Mouse (Mus musculus) hindbrain, embryonic 12.5 days (tissue): Measurements from ENCODE around the gene Rps27rt. TPM values are rescaled to one million over a fixed set of nuclear protein-coding genes. Genes with fewer than 3 reads are reported as not detected.
"Not testable (repeated sequence)": the region's sequence is repeated elsewhere in the genome, so short reads cannot be mapped to it uniquely, and the experiment has no call there.

Experiments
- ATAC-seq: fragments of 200-750 bp; cut with Nextera tagmentation; 2 replicates; pipeline ENCODE4 v1.8.0; 2017; ENCODE audit warnings: moderate TSS enrichment; ENCODE audit not compliant: low FRiP score
- H3K27ac ChIP-seq: fragments of 300-500 bp; sonication (generic); 2 replicates; pipeline ENCODE4 v1.5.1; 2016; ENCODE audit warnings: mild to moderate bottlenecking
- H3K27me3 ChIP-seq: fragments of 300-500 bp; sonication (generic); 2 replicates; pipeline ENCODE4 v1.6.1; 2016; ENCODE audit warnings: mild to moderate bottlenecking
- H3K36me3 ChIP-seq: fragments of 300-500 bp; sonication (generic); 2 replicates; pipeline ENCODE4 v1.6.1; 2016; ENCODE audit warnings: mild to moderate bottlenecking
- H3K4me1 ChIP-seq: fragments of 300-500 bp; sonication (generic); 2 replicates; pipeline ENCODE4 v1.6.1; 2016
- H3K4me2 ChIP-seq: fragments of 300-500 bp; sonication (generic); replicated peaks from 2 replicates; pipeline ENCODE4 v1.6.1; 2016; ENCODE audit warnings: mild to moderate bottlenecking
- H3K4me3 ChIP-seq: fragments of 300-500 bp; sonication (generic); 2 replicates; pipeline ENCODE4 v1.5.1; 2016; ENCODE audit warnings: mild to moderate bottlenecking
- H3K9ac ChIP-seq: fragments of 300-500 bp; sonication (generic); 2 replicates; pipeline ENCODE4 v1.6.1; 2016; ENCODE audit warnings: mild to moderate bottlenecking, moderate library complexity
- H3K9me3 ChIP-seq: fragments of 300-500 bp; sonication (generic); replicated peaks from 2 replicates; pipeline ENCODE4 v1.6.1; 2016; ENCODE audit warnings: mild to moderate bottlenecking
- WGBS: fragments of 180-500 bp; shearing (Covaris S2); methylation state at CpG from one replicate; pipeline ENCODE4 v1.1.7; 2016; 5-methylcytosine and 5-hydroxymethylcytosine counted together
- polyA plus RNA-seq: library from polyadenylated mRNA; unstranded; fragments of >200 nt; fragmentation: Nextera tagmentation; extraction: Ambion mirVana; gene quantifications from 2 replicates; pipeline ENCODE4 v1.2.1, GENCODE M21; 2016

Rps27rt gene
- polyA plus RNA-seq, 1 experiment from 2014 or later: 350 TPM

DNA sequence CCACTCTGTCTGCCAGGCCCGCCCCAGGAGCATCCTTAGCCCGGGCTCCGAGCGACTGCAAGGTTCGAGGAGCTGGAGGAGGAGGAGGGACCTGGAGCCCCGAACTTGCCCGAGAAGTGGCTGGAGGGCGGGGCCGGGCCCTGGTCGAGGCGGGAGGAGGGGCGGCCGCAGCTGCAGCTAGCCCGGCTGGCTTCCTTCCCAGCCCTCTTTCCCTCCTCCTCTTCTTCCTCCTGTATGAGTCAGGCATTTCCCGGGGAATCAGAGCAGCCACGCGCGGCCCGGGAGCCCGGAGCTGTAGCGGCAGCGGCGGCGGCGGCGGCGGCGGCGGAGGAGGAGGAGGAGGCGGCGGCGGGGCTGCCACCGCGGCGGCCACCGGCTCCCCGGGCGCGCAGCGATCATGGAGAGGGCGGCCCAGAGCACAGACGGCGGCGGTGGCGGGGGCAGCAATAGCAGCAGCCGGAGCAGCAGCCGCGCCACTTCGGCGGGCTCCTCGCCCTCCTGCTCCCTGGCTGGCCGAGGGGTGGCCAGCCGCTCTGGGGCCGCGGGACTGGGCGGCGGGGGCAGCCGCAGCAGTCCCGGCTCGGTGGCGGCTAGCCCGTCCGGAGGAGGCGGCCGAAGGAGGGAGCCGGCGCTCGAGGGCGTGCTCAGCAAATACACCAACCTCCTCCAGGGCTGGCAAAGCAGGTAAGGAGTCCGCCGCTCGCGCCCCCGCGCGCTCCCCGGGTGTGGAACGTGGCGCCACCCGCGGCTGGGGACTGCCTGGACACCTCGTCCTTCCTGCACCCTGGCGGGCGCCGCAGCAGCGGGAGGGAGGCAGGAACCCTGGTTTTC is 4.0 kb downstream of the Rps27rt start, which contains the start of gene Osbpl10:
Gene Osbpl10 (plus strand): TSS at position 289 of the 831 bp plus-strand sequence.
- peak within 1 kb of the TSS; percentile 89 for H3K9ac ChIP-seq
- WGBS: under 1% methylated on average over 53 of the region's 86 CpGs
- peaks cover 31% of the 10 kb centered on the region for H3K27me3 ChIP-seq
- peak within 1 kb of the TSS; percentile 79 for H3K4me3 ChIP-seq
- H3K36me3 ChIP-seq: no peaks in the 10 kb centered on the region
- peak within 1 kb of the TSS; percentile 86 for H3K27ac ChIP-seq
- peak; percentile 90 for ATAC-seq
- no peaks in the 10 kb centered on the region for H3K9me3 ChIP-seq
- H3K4me2 ChIP-seq: peak within 1 kb of the TSS; percentile 91
- peaks cover 15% of the 10 kb centered on the region for H3K4me1 ChIP-seq

DNA sequence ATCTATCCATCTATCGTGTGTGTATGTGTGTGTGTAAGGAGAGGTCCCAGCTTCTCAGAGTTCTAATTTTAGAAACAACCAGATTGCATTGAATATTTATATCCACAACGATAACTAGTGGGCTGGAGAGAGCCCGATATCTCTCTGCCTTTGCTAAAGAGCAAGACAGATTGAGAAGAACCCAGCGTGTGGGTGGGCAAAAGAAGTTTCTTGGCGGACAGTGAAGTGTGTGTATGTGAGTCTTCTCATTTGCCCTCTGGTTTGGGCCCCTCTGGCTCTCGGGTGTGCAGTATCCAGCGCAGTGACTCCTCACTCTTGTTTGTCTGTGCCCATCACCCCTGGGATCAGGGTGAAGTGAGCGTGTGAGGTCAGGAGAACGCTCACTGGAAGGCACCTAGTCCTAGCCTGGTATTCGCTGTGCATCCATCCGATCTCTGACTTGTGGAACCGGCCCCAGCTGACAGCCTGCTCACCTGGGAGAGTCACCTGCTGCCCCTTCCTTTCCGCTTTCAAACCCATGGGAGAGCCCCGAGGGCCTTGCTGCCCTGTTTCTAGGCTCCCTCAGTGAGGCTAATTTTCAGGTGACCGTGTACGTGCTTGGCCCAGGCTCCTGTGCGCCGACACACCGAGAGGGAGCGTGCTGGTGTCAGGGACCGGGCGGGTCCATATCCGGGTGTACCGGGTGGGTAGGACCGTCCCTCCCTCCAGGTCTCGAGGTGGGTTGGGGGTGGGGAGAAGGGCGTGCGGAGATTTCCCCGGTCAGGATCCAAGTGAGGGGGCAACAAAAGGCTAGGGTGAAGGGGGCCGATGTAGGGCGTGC is 4.9 kb downstream of the Rps27rt start:
- WGBS: 9% methylated on average over 31 of the region's 31 CpGs
- peak overlapping the region; percentile 89 for H3K9ac ChIP-seq
- no peaks in the 10 kb centered on the region for H3K36me3 ChIP-seq
- no peak; the same call in 1 of the 2 replicates for ATAC-seq
- peak overlapping the region; percentile 79 for H3K4me3 ChIP-seq
- H3K9me3 ChIP-seq: no peaks in the 10 kb centered on the region
- H3K27ac ChIP-seq: peak overlapping the region; percentile 86
- H3K4me2 ChIP-seq: peak overlapping the region; percentile 91
- peaks cover 15% of the 10 kb centered on the region for H3K4me1 ChIP-seq
- H3K27me3 ChIP-seq: peaks cover 31% of the 10 kb centered on the region

DNA sequence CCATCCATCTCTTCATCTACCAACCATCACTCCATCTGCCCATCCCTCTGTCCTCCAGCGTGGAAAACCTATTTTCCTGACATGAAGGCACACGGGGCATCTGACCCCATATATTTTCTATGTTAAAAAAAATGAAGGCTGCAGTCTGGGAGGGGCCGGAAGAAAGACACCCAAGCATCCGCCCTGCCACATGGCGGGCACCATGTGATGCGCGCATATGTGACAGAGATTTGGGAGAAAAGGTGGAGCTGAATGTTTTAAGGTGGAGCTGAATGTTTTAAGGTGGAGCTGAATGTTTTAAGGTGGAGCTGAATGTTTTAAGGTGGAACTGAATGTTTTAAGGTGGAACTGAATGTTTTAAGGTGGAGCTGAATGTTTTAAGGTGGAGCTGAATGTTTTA is 16.3 kb downstream of the Rps27rt start:
- not testable (repeated sequence) for ATAC-seq, H3K27me3 ChIP-seq, H3K9ac ChIP-seq, H3K4me3 ChIP-seq, H3K9me3 ChIP-seq, H3K4me2 ChIP-seq, H3K27ac ChIP-seq, H3K36me3 ChIP-seq, H3K4me1 ChIP-seq
- 85% methylated on average over 7 of the region's 7 CpGs for WGBS

DNA sequence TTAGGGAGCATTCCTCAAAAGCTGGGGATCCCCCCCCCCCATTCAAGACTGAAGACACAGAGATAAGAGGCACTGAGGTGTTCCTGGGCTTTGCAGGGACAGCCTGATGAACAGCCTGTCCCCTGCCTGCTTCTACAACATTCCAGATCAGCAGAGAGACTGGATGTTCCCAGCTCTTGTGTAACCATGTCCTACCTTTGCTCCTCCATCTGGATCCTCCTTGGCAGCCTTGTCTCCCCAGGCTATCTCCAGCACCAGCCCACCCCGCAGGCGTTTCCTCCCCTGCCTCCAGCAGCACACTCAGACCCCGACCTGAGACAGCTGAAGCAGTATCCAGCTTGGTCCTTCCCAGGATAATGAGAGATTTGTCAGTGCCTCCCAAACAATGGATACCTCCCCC is 18.4 kb downstream of the Rps27rt start:
- Histone ChIP-seq H3K27me3 (no peaks in the 10 kb centered on the region), H3K4me2 (no peak overlapping the region), H3K9me3 (no peaks in the 10 kb centered on the region; the same call in 1 of the 2 replicates), H3K4me1 (no peaks in the 10 kb centered on the region), H3K4me3 (no peak overlapping the region), H3K36me3 (no peaks in the 10 kb centered on the region), H3K27ac (no peak overlapping the region), H3K9ac (no peak overlapping the region)
- 63% methylated on average over 3 of the region's 3 CpGs for WGBS
- no peak for ATAC-seq

DNA sequence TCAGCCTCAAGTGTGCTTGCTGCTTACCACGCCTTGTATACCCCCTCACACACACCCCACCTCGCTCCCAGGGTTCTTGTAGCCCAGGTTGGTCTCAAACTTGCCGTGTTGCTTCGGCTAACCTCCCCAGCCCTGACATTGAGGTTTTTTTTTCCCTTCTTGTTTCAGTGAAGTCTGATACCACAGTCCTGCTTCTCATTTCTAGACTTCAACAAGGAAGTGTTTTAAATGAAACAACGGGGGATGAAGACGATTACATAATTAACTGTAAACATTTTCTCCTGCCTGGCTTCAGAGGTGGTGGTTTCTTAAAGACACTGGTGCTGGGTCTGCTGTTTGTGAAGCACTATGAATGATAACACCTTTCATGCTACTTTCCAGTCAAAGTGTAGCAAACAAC is 21.7 kb downstream of the Rps27rt start:
- 87% methylated on average over 6 of the region's 6 CpGs for WGBS
- H3K27ac ChIP-seq: no peak overlapping the region

DNA sequence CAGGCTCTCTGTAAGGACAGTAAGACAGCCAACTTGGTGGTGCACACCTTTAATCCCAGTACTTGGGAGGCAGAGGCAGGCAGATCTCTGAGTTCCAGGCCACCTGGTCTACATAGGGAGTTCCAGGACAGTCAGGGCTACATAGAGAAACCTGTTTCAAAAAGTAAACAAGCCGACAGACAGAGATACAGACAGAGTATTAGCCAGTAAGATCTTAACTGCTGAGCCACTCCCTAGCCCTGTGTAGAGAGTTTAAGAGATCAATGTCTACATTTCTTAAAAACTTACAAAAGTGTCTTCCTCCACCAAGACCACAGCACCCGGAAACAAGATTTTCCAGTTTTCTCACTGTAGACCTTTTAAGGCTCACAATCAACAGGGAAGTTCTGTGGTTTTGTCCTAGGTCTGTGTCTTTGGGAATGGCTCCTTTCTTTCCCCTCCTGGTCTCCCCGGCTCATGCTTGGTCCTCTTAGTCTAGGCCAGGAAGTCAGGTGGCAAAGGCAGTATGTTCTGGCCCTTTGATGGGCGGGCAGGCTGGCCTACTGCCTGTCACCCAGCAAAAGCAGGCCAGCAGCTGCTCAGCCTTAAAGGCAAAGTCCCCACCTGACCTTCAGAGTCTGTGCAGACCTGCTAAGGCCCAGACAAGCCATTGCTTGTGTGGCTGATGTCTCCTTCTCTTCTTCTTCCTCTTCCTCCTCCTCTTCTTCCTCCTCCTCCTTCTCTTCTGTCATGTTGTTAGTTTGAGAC is 22.3 kb downstream of the Rps27rt start:
- Histone ChIP-seq H3K27me3 (no peaks in the 10 kb centered on the region), H3K36me3 (no peaks in the 10 kb centered on the region), H3K4me1 (no peaks in the 10 kb centered on the region), H3K4me2 (no peak overlapping the region), H3K9ac (no peak overlapping the region), H3K9me3 (no peaks in the 10 kb centered on the region; the same call in 1 of the 2 replicates), H3K27ac (no peak overlapping the region), H3K4me3 (no peak overlapping the region)
- ATAC-seq: no peak
- WGBS: 81% methylated on average over 4 of the region's 4 CpGs

More for the DNA sequence above, 21.7 kb downstream of the Rps27rt start:
- Histone ChIP-seq H3K4me3 (no peak overlapping the region), H3K36me3 (no peaks in the 10 kb centered on the region), H3K9ac (no peak overlapping the region), H3K9me3 (no peaks in the 10 kb centered on the region; the same call in 1 of the 2 replicates), H3K4me1 (no peaks in the 10 kb centered on the region), H3K27me3 (no peaks in the 10 kb centered on the region), H3K4me2 (no peak overlapping the region)
- ATAC-seq: no peak

DNA sequence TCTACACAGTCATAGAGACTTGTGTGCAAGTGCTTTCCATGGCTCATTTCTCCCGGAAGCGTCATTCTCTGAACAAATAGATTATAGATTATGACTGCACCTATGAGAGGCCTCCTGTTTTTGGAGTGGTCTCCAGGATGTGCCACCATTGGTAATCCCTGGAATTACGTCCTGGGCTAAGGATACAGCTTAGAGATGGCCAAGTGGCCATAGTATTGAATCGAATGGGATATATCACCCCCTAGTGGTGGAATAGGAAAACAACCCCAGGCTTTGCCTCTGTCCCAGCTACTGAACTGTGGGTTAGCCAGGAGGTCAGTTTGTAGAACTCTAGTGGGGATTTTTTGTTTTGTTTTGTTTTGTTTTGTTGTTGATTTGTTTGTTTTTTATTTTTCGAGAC is 25.6 kb downstream of the Rps27rt start:
- no peaks in the 10 kb centered on the region for H3K4me1 ChIP-seq
- no peaks in the 10 kb centered on the region for H3K27me3 ChIP-seq
- H3K4me2 ChIP-seq: no peak overlapping the region
- H3K4me3 ChIP-seq: no peak overlapping the region
- 0 out of 2 replicates have a peak, but pooled peaks have one; percentile 54 for ATAC-seq
- H3K9me3 ChIP-seq: no peaks in the 10 kb centered on the region
- 43% methylated on average over 5 of the region's 5 CpGs for WGBS
- no peaks in the 10 kb centered on the region for H3K36me3 ChIP-seq
- no peak overlapping the region for H3K27ac ChIP-seq
- H3K9ac ChIP-seq: no peak overlapping the region

DNA sequence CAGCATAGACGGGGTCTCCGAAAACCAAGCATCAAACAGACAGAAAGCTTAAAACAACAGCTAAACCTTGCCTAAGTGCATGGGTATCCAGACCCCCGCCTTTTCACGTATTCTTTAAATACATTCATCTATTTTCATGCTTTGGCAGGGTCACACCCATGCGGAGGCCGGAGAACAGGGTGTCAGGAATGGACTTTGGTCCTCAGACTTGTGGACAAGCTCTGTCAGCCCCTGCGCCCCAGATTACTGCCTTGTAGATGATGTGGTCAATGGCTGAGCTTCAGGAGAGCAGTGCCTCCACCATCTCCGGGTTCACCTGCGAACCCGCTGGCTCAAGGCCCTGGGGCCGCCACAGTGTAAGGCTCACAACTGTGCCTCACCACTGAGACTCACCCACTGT is 27.2 kb downstream of the Rps27rt start:
- H3K27me3 ChIP-seq: no peaks in the 10 kb centered on the region
- no peak overlapping the region for H3K9ac ChIP-seq
- 93% methylated on average over 11 of the region's 11 CpGs for WGBS
- H3K4me2 ChIP-seq: no peak overlapping the region
- no peak overlapping the region for H3K27ac ChIP-seq
- H3K9me3 ChIP-seq: no peaks in the 10 kb centered on the region
- no peak overlapping the region for H3K4me3 ChIP-seq
- H3K4me1 ChIP-seq: no peaks in the 10 kb centered on the region
- no peaks in the 10 kb centered on the region for H3K36me3 ChIP-seq
- ATAC-seq: no peak

DNA sequence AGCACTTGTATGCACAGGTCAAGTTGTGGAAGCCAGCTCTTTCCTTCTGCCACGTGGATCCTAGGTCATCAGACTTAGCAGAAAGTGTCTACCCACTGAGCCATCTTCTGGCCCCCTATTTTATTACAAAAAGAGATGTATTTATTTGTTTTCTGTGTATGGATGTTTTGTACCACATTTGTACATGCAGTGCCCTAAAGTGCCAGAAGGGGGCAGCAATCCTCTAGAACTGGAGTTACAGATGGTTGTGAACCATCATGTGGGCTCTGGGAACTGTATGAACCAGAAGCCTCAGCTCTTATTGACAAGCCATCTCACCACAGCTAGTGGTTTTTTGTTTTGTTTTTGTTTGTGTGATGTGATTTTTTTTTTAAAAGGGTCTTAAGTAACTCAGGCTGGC is 29.7 kb downstream of the Rps27rt start:
- Histone ChIP-seq H3K36me3 (no peaks in the 10 kb centered on the region), H3K9ac (no peak overlapping the region), H3K27me3 (no peaks in the 10 kb centered on the region), H3K4me2 (no peak overlapping the region), H3K4me1 (no peaks in the 10 kb centered on the region), H3K9me3 (no peaks in the 10 kb centered on the region), H3K4me3 (no peak overlapping the region), H3K27ac (no peak overlapping the region)
- 13% methylated on average over 1 of the region's 1 CpGs for WGBS
- no peak for ATAC-seq

DNA sequence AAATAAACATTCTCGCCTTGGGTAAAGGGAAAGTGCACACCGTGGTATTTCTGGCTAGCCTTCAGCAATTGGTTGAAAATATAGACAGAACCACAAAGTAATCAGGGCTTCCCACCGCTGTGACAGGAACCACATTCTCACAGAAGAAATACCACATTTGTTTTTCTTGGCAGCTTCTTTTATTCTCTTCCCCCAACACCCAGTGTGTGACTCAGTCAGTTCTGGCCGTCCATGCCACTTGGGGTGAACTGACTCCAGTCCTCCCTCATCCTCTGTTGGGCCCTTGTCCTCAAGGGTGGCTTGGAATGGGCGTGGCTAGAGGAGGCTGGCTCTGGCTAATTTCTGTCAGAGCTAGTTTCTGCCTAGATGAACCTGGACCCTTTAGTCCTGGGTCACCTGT is 34.1 kb downstream of the Rps27rt start:
- Histone ChIP-seq H3K9me3 (no peaks in the 10 kb centered on the region), H3K36me3 (no peaks in the 10 kb centered on the region)
- no peak for ATAC-seq

DNA sequence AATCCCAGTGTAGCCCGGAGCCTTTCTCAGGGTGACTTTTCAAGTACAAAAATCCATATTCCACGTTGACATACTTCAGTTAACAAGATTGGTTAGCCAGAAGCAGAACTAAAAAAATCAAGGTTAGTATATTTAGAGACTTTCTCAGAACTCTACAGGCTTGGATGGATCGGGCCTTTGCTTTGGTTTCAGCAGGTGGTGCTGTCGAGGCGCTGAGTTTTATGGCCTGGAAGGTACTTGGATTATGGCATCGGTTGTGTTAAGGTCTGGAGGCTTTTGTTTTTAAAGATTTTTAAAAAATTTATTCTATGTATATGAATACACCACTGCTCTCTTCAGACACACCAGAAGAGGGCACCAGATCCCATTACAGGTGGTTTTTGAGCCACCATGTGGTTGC is 37.0 kb downstream of the Rps27rt start:
- Histone ChIP-seq H3K4me1 (no peaks in the 10 kb centered on the region), H3K4me3 (no peak overlapping the region), H3K9me3 (no peaks in the 10 kb centered on the region), H3K27me3 (no peaks in the 10 kb centered on the region), H3K4me2 (no peak overlapping the region), H3K9ac (no peak overlapping the region), H3K27ac (no peak overlapping the region), H3K36me3 (no peaks in the 10 kb centered on the region)
- ATAC-seq: no peak
- 88% methylated on average over 6 of the region's 6 CpGs for WGBS

More for the DNA sequence above, 34.1 kb downstream of the Rps27rt start:
- no peaks in the 10 kb centered on the region for H3K4me1 ChIP-seq
- no peaks in the 10 kb centered on the region for H3K27me3 ChIP-seq
- H3K9ac ChIP-seq: no peak overlapping the region
- H3K4me3 ChIP-seq: no peak overlapping the region
- 59% methylated on average over 5 of the region's 5 CpGs for WGBS
- H3K27ac ChIP-seq: no peak overlapping the region
- H3K4me2 ChIP-seq: no peak overlapping the region

DNA sequence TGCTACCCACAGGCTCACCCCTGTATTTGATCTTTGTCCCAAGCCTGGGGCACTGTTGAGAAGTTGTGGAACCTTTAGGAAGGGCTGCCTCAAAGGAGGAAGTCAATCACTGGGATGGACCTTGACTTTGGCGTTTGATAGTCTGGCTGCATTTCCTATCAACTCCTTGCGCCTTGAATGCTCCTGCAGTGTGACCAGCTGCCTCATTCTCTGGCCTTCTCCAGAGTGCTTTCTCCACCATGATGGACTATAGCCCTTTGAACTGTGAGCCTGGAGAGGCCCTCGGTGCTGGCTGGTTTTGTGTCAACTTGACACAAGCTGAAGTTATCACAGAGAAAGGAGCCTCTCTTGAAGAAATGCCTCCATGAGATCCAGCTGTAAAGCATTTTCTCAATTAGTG is 37.9 kb downstream of the Rps27rt start:
- no peak overlapping the region for H3K4me2 ChIP-seq
- H3K9ac ChIP-seq: no peak overlapping the region
- WGBS: 90% methylated on average over 3 of the region's 3 CpGs
- ATAC-seq: no peak
- no peaks in the 10 kb centered on the region for H3K27me3 ChIP-seq
- H3K4me3 ChIP-seq: no peak overlapping the region
- H3K4me1 ChIP-seq: no peaks in the 10 kb centered on the region
- no peaks in the 10 kb centered on the region for H3K36me3 ChIP-seq
- no peak overlapping the region for H3K27ac ChIP-seq
- H3K9me3 ChIP-seq: no peaks in the 10 kb centered on the region
